In genomic region chr2:35558826-35559550, GRCm38 (mm10) we compare ENCODE assay signal across 9 mouse cellular contexts. TPM values are rescaled to one million over a fixed set of nuclear protein-coding genes. Genes with fewer than 3 reads are reported as not detected.
DNase-seq lines count a peak whose midpoint lies in the region; ATAC-seq and TF ChIP-seq lines count a peak whose summit lies in the region.
"Had no signal": no experiment of that assay in that cellular context is flagged by ENCODE, and none has a peak within 500 bp of the region (broad histone marks: within the 10 kb centered on the region; RNA-seq: fewer than 3 reads in every experiment).

No protein-coding gene starts in this region.

- no peak; the same call in none of the 2 replicates for ATAC-seq in kidney, embryonic 15.5 days (replicated peaks; ENCODE audit: low FRiP score)
- ATAC-seq in embryonic facial prominence, embryonic 11.5 days (replicated peaks; ENCODE audit: insufficient number of reproducible peaks, low FRiP score, low TSS enrichment, low read depth) = no peak
- ATAC-seq in CD4-positive, CD25-positive, alpha-beta regulatory T cell, adult 4 months = no peak
- ATAC-seq: forebrain, embryonic 16.5 days had no signal

- DNase-seq in kidney, adult 2 months = no peak
- DNase-seq in cerebellum, adult 11-12 months = peak; percentile 72
- DNase-seq in embryonic facial prominence, embryonic 11.5 days (ENCODE audit: low spot score) = peak; percentile 44
- DNase-seq in neural tube, embryonic 10.5 days (ENCODE audit: extremely low spot score, low spot score) = peak; percentile 15
- no peak for DNase-seq in frontal cortex, postnatal 14 days (ENCODE audit: low spot score in 2 of 2)

- no peak for TF ChIP-seq CTCF in kidney, adult 2 months (conservative IDR thresholded peaks at IDR 0.05; ENCODE audit: insufficient read depth, insufficient read length, low read depth, low read length)

- H3K27me3 ChIP-seq in kidney, embryonic 15.5 days = no peaks in the 10 kb centered on the region
- H3K27me3 ChIP-seq in kidney, adult 2 months (replicated peaks; ENCODE audit: control insufficient read depth, insufficient read depth, low read length) = no peaks in the 10 kb centered on the region
- no peaks in the 10 kb centered on the region; the same call in 1 of the 2 replicates for H3K27me3 ChIP-seq in embryonic facial prominence, embryonic 11.5 days (ENCODE audit: control insufficient read depth, insufficient read depth, low read length)

- H3K4me2 ChIP-seq in kidney, embryonic 15.5 days = peak overlapping the region; percentile 55
- peak overlapping the region; percentile 14; the same call in 1 of the 2 replicates for H3K4me2 ChIP-seq in embryonic facial prominence, embryonic 11.5 days (ENCODE audit: low read depth, low read length)

- no peaks in the 10 kb centered on the region for H3K9me3 ChIP-seq in kidney, embryonic 15.5 days (replicated peaks)
- H3K9me3 ChIP-seq in embryonic facial prominence, embryonic 11.5 days (replicated peaks; ENCODE audit: control insufficient read depth, low read length) = no peaks in the 10 kb centered on the region

- H3K36me3 ChIP-seq in kidney, embryonic 15.5 days = no peaks in the 10 kb centered on the region
- H3K36me3 ChIP-seq in kidney, adult 2 months (ENCODE audit: control insufficient read depth, insufficient read depth, low read length) = no peaks in the 10 kb centered on the region
- H3K36me3 ChIP-seq in embryonic facial prominence, embryonic 11.5 days (replicated peaks; ENCODE audit: control insufficient read depth, insufficient read depth, low read depth, low read length) = no peaks in the 10 kb centered on the region

- 32% methylated on average over 4 of the region's 4 CpGs for WGBS in kidney, embryonic 15.5 days
- 63% methylated on average over 4 of the region's 4 CpGs for WGBS in kidney, adult 2 months
- 36% methylated on average over 4 of the region's 4 CpGs for WGBS in embryonic facial prominence, embryonic 11.5 days

- TF ChIP-seq POLR2A in kidney, adult 2 months (IDR thresholded peaks at IDR 0.05; ENCODE audit: low read depth, low read length) = no peak

- peak overlapping the region; percentile 84 for H3K27ac ChIP-seq in kidney, embryonic 15.5 days
- H3K27ac ChIP-seq in kidney, adult 2 months (ENCODE audit: insufficient read depth, low read depth, low read length) = no peak overlapping the region
- peak overlapping the region; percentile 82 for H3K27ac ChIP-seq in embryonic facial prominence, embryonic 11.5 days (replicated peaks; ENCODE audit: low read depth, low read length)
- H3K27ac ChIP-seq: liver, embryonic 14.5 days had no signal

- 0 out of 2 replicates have a peak overlapping the region, but pooled peaks have one; percentile 35 for H3K9ac ChIP-seq in kidney, embryonic 15.5 days
- H3K9ac ChIP-seq in embryonic facial prominence, embryonic 11.5 days (replicated peaks; ENCODE audit: low read length) = peak overlapping the region; percentile 32; the same call in 1 of the 2 replicates
- H3K9ac ChIP-seq: liver, embryonic 14.5 days had no signal

- H3K4me3 ChIP-seq in kidney, embryonic 15.5 days (replicated peaks) = peak overlapping the region; percentile 30
- no peak overlapping the region for H3K4me3 ChIP-seq in kidney, adult 2 months (ENCODE audit: insufficient read depth, low read depth, low read length)
- H3K4me3 ChIP-seq in embryonic facial prominence, embryonic 11.5 days (ENCODE audit: low read depth, low read length) = no peak overlapping the region

- peaks cover 43% of the 10 kb centered on the region for H3K4me1 ChIP-seq in kidney, embryonic 15.5 days
- H3K4me1 ChIP-seq in kidney, adult 2 months (ENCODE audit: control insufficient read depth, insufficient read depth, low read length) = no peaks in the 10 kb centered on the region
- H3K4me1 ChIP-seq in embryonic facial prominence, embryonic 11.5 days (ENCODE audit: control insufficient read depth, insufficient read depth, low read length) = peaks cover 11% of the 10 kb centered on the region

RNA-seq across cellular contexts. Expression of gene Dab2ip, which starts 0.9 kb away (rescaled TPM):
- polyA plus RNA-seq in kidney, embryonic 15.5 days (2015; fragmentation: Nextera tagmentation; extraction: Ambion mirVana) = 37.5 and 40.4 TPM in 2 replicates
- 32.9 and 42.9 TPM in 2 replicates for polyA plus RNA-seq in kidney, adult 2 months (2012; rRNA removed)
- 47.8 and 49.5 TPM in 2 replicates for polyA plus RNA-seq in embryonic facial prominence, embryonic 11.5 days (2014; fragmentation: Nextera tagmentation; extraction: Ambion mirVana)
- polyA plus RNA-seq in CD4-positive, CD25-positive, alpha-beta regulatory T cell, adult 4 months (2017; shearing (Covaris generic)) = under 1 TPM; 0.30 to 0.53 TPM

Comparison
In these comparisons a context has a peak if more than half of its experiments do, and no peak if none do; other contexts are left out.
1. DNase-seq: peak in cerebellum, adult 11-12 months (single experiment), embryonic facial prominence, embryonic 11.5 days (single experiment) and neural tube, embryonic 10.5 days (single experiment); none in kidney, adult 2 months (single experiment) and frontal cortex, postnatal 14 days (0 of 2).
2. RNA of gene Dab2ip, which starts 0.9 kb away (polyA plus RNA-seq): 47.8 to 49.5 TPM in embryonic facial prominence, embryonic 11.5 days, 37.5 to 40.4 TPM in kidney, embryonic 15.5 days and 32.9 to 42.9 TPM in kidney, adult 2 months; 0.30 to 0.53 TPM in CD4-positive, CD25-positive, alpha-beta regulatory T cell, adult 4 months; every median in the first group is over 10 times any median in the second.